Mouse (Mus musculus) erythroblast, embryonic 14.5 days (primary cell): ENCODE results near the gene Vsir.

Source experiments
- GATA1 ChIP-seq: IDR thresholded peaks from 2 replicates; pipeline ENCODE4 v1.6.1; 2012; ENCODE audit warnings: low read length, inconsistent platforms, mixed read lengths
- TAL1 ChIP-seq: IDR thresholded peaks from 3 replicates; pipeline ENCODE4 v1.6.1; 2012; ENCODE audit warnings: low read length, inconsistent platforms, mixed read lengths

- TF ChIP-seq TAL1: no peak
- no peak for TF ChIP-seq GATA1
Measured at GRCm38 (mm10) chr10:60398051-60398814, 51.6 kb downstream of the Vsir start.
